In genomic region chr6:108812134-108812533, GRCm38 (mm10) we compare ENCODE assay signal across 26 mouse cellular contexts.
"Had no signal": no experiment of that assay in that cellular context is flagged by ENCODE, and none has a peak within 500 bp of the region (broad histone marks: within the 10 kb centered on the region; RNA-seq: fewer than 3 reads in every experiment).

No protein-coding gene starts in this region.

- H3K27ac ChIP-seq: embryonic facial prominence, embryonic 10.5 days; embryonic facial prominence, embryonic 12.5 days; embryonic facial prominence, embryonic 13.5 days; embryonic facial prominence, embryonic 15.5 days; forebrain, embryonic 10.5 days; forebrain, embryonic 12.5 days; forebrain, embryonic 13.5 days; forebrain, embryonic 15.5 days; gastrocnemius, adult 2 months; heart, adult 2 months had no signal

- DNase-seq: cerebellum, adult 9-10 months; cerebellum, adult 9-11 months; cerebellum, postnatal 10 days; cerebellum, postnatal 14 days; cerebellum, postnatal 25 days; cerebellum, postnatal 36 days; embryo, embryonic 11 days; forebrain, postnatal 0 days; gastrocnemius, adult 2 months; gastrocnemius, postnatal 14 days; gastrocnemius, postnatal 25 days; gastrocnemius, postnatal 36 days; heart, adult 11 months; heart, adult 18-20 months; heart, adult 2 months had no signal

- ATAC-seq: forebrain, embryonic 13.5 days; forebrain, embryonic 14.5 days; forebrain, embryonic 15.5 days; forebrain, embryonic 16.5 days; forebrain, postnatal 0 days had no signal

- H3K4me3 ChIP-seq: embryonic facial prominence, embryonic 10.5 days; embryonic facial prominence, embryonic 12.5 days; embryonic facial prominence, embryonic 13.5 days; embryonic facial prominence, embryonic 15.5 days; erythroblast, embryonic 14.5 days; forebrain, embryonic 10.5 days; forebrain, embryonic 12.5 days; forebrain, embryonic 13.5 days; forebrain, embryonic 15.5 days; gastrocnemius, adult 2 months; heart, adult 2 months had no signal

- H3K4me2 ChIP-seq: embryonic facial prominence, embryonic 12.5 days; embryonic facial prominence, embryonic 13.5 days; embryonic facial prominence, embryonic 15.5 days; forebrain, embryonic 12.5 days; forebrain, embryonic 13.5 days; forebrain, embryonic 15.5 days had no signal

- H3K4me1 ChIP-seq: embryonic facial prominence, embryonic 10.5 days; embryonic facial prominence, embryonic 12.5 days; embryonic facial prominence, embryonic 13.5 days; embryonic facial prominence, embryonic 15.5 days; forebrain, embryonic 10.5 days; forebrain, embryonic 12.5 days; forebrain, embryonic 15.5 days had no signal

- H3K9ac ChIP-seq: embryonic facial prominence, embryonic 12.5 days; embryonic facial prominence, embryonic 13.5 days; embryonic facial prominence, embryonic 15.5 days; forebrain, embryonic 12.5 days; forebrain, embryonic 13.5 days; forebrain, embryonic 15.5 days; forebrain, postnatal 0 days had no signal

- H3K27me3 ChIP-seq: embryonic facial prominence, embryonic 12.5 days; embryonic facial prominence, embryonic 13.5 days; embryonic facial prominence, embryonic 15.5 days; forebrain, embryonic 12.5 days; forebrain, embryonic 13.5 days; forebrain, embryonic 15.5 days had no signal

- H3K9me3 ChIP-seq: embryonic facial prominence, embryonic 10.5 days; embryonic facial prominence, embryonic 12.5 days; embryonic facial prominence, embryonic 13.5 days; embryonic facial prominence, embryonic 15.5 days; forebrain, embryonic 10.5 days; forebrain, embryonic 12.5 days; forebrain, embryonic 13.5 days; forebrain, embryonic 15.5 days had no signal
